In the genomic region with DNA sequence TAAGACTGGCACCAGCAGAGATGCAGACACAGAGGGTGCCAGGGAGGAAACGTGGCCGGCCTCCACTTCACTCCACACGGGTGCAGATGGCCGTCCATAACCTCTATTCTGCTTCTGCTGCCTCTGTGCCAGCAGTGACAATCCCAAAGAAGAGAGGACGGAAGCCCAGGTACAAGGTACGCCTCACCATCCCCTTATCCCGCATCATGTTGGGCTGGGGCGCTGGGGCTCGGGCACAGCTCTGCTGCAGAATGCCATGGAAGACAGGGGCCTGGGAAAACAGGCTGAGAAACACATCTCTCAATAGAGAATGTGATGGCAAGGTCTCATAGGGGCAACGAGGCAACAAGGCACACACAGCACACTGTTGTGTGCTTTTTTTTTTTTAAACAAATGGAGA, we compare ENCODE assay signal across 15 mouse cellular contexts. TPM values are rescaled to one million over a fixed set of nuclear protein-coding genes. Genes with fewer than 3 reads are reported as not detected.
"Had no signal": no experiment of that assay in that cellular context is flagged by ENCODE, and none has a peak within 500 bp of the region (broad histone marks: within the 10 kb centered on the region; RNA-seq: fewer than 3 reads in every experiment).

No protein-coding gene starts in this region.

- H3K27me3 ChIP-seq: lung, embryonic 15.5 days; midbrain, embryonic 15.5 days; neural tube, embryonic 12.5 days had no signal

- H3K4me2 ChIP-seq: liver, embryonic 11.5 days; lung, embryonic 15.5 days; midbrain, embryonic 11.5 days; midbrain, embryonic 15.5 days; neural tube, embryonic 12.5 days had no signal

- H3K36me3 ChIP-seq: limb, embryonic 10.5 days; lung, embryonic 15.5 days; midbrain, embryonic 15.5 days; neural tube, embryonic 12.5 days had no signal

- H3K9ac ChIP-seq: lung, embryonic 15.5 days; midbrain, embryonic 15.5 days; neural tube, embryonic 12.5 days had no signal

- H3K4me3 ChIP-seq: left cerebral cortex, adult 2 months; limb, embryonic 10.5 days; lung, embryonic 15.5 days; megakaryocyte, embryonic 14.5 days; midbrain, embryonic 15.5 days; neural tube, embryonic 12.5 days had no signal

- ATAC-seq: midbrain, embryonic 15.5 days had no signal

- H3K9me3 ChIP-seq: limb, embryonic 10.5 days; lung, embryonic 15.5 days; midbrain, embryonic 15.5 days; neural tube, embryonic 12.5 days had no signal

- DNase-seq: kidney, postnatal 25 days; lung, postnatal 14 days; retina, postnatal 1 day; right cerebral cortex, postnatal 4 days; spleen, adult 18-20 months; thymus, postnatal 14 days had no signal

- H3K27ac ChIP-seq: left cerebral cortex, adult 2 months; limb, embryonic 10.5 days; lung, embryonic 15.5 days; macrophage; midbrain, embryonic 15.5 days; neural tube, embryonic 12.5 days had no signal

- H3K4me1 ChIP-seq: lung, embryonic 15.5 days had no signal

RNA-seq across cellular contexts. Expression of a gene that starts 51.9 kb away (rescaled TPM):
- polyA plus RNA-seq: macrophage had no signal
